Mouse (Mus musculus) liver, embryonic 16.5 days (tissue): Measurements from ENCODE around the gene Fam83d. TPM values are rescaled to one million over a fixed set of nuclear protein-coding genes. Genes with fewer than 3 reads are reported as not detected.

ENCODE experiments used
- ATAC-seq: fragments of 200-750 bp; cut with Nextera tagmentation; 2 replicates; pipeline ENCODE4 v1.8.0; 2017; ENCODE audit warnings: low read depth, mild to moderate bottlenecking, moderate number of reproducible peaks, moderate library complexity
- H3K27ac ChIP-seq: fragments of 300-500 bp; sonication (generic); 2 replicates; pipeline ENCODE4 v1.5.1; 2014; ENCODE audit warnings: mild to moderate bottlenecking, low read length
- H3K27me3 ChIP-seq: fragments of 300-500 bp; sonication (generic); 2 replicates; pipeline ENCODE4 v1.6.1; 2014; ENCODE audit warnings: low read depth, low read length, mixed read lengths; ENCODE audit not compliant: control insufficient read depth, insufficient read depth
- H3K36me3 ChIP-seq: fragments of 300-500 bp; sonication (generic); 2 replicates; pipeline ENCODE4 v1.6.1; 2014; ENCODE audit warnings: mild to moderate bottlenecking; ENCODE audit not compliant: control insufficient read depth, insufficient read depth
- H3K4me1 ChIP-seq: fragments of 300-500 bp; sonication (generic); 2 replicates; pipeline ENCODE4 v1.6.1; 2014; ENCODE audit warnings: low read depth, low read length, mixed read lengths; ENCODE audit not compliant: control insufficient read depth
- H3K4me2 ChIP-seq: fragments of 300-500 bp; sonication (generic); 2 replicates; pipeline ENCODE4 v1.6.1; 2014; ENCODE audit warnings: low read depth, low read length, mixed read lengths
- H3K4me3 ChIP-seq: fragments of 300-500 bp; sonication (generic); 2 replicates; pipeline ENCODE4 v1.5.1; 2014; ENCODE audit warnings: low read depth, mild to moderate bottlenecking, low read length
- H3K9ac ChIP-seq: fragments of 300-500 bp; sonication (generic); 2 replicates; pipeline ENCODE4 v1.6.1; 2014; ENCODE audit warnings: low read depth, low read length
- H3K9me3 ChIP-seq: fragments of 300-500 bp; sonication (generic); replicated peaks from 2 replicates; pipeline ENCODE4 v1.6.1; 2016; ENCODE audit warnings: low read length; ENCODE audit not compliant: control insufficient read depth
- WGBS: fragments of 180-500 bp; shearing (Covaris S2); extraction: QIAGEN DNeasy Blood & Tissue Kit; methylation state at CpG from one replicate; pipeline ENCODE4 v1.1.7; 2014; ENCODE audit not compliant: insufficient replicate concordance; 5-methylcytosine and 5-hydroxymethylcytosine counted together
- microRNA-seq: library from miRNA; unstranded; fragments of <30 nt; microRNA quantifications from one replicate; pipeline ENCODE4, GENCODE M21; 2016
- polyA plus RNA-seq: library from polyadenylated mRNA; unstranded; fragments of >200 nt; fragmentation: Nextera tagmentation; extraction: Ambion mirVana; gene quantifications from 2 replicates; pipeline ENCODE4 v1.2.1, GENCODE M21; 2015

The Fam83d gene
- polyA plus RNA-seq, 1 experiment from 2014 or later, result 15.4 TPM

DNA sequence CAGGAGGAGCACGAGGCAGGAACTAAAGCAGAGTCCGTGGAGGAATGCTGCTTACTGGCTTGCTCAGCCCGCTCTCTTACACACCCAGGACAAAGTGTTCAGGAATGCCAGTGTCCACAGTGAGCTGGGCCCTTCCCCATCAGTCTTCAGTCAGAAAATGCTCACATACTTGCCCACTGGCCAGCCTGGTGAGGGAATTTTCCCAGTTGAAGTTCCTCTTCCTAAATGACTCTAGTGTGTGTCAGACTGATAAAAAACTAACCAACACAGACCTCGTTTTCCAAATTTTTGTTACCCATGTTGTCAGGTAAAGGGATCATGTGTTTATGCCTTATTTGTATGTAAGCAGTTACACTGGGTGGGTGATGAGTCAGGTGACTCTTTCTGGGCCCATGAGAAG lies 48.3 kb downstream of the Fam83d start:
- peaks cover 4% of the 10 kb centered on the region; the same call in 1 of the 2 replicates for H3K36me3 ChIP-seq
- ATAC-seq, result no peak
- H3K4me3 ChIP-seq, result no peak overlapping the region
- no peak overlapping the region for H3K4me2 ChIP-seq
- no peaks in the 10 kb centered on the region for H3K27me3 ChIP-seq
- H3K4me1 ChIP-seq, result no peaks in the 10 kb centered on the region
- H3K27ac ChIP-seq, result no peak overlapping the region
- no peak overlapping the region for H3K9ac ChIP-seq
- 75% methylated on average over 4 of the region's 4 CpGs for WGBS
- no peaks in the 10 kb centered on the region for H3K9me3 ChIP-seq

GRCm38 (mm10) chr2:158817708-158818107 lies 49.8 kb downstream of the Fam83d start:
- 85% methylated on average over 8 of the region's 8 CpGs for whole genome bisulfite sequencing
- peaks cover 4% of the 10 kb centered on the region; the same call in 1 of the 2 replicates for H3K36me3 ChIP-seq
- no peaks in the 10 kb centered on the region for H3K9me3 ChIP-seq
- H3K9ac ChIP-seq, result no peak overlapping the region
- no peak overlapping the region for H3K27ac ChIP-seq
- no peak overlapping the region for H3K4me3 ChIP-seq
- ATAC-seq, result no peak
- H3K4me2 ChIP-seq, result no peak overlapping the region
- H3K27me3 ChIP-seq, result no peaks in the 10 kb centered on the region
- no peaks in the 10 kb centered on the region for H3K4me1 ChIP-seq

DNA sequence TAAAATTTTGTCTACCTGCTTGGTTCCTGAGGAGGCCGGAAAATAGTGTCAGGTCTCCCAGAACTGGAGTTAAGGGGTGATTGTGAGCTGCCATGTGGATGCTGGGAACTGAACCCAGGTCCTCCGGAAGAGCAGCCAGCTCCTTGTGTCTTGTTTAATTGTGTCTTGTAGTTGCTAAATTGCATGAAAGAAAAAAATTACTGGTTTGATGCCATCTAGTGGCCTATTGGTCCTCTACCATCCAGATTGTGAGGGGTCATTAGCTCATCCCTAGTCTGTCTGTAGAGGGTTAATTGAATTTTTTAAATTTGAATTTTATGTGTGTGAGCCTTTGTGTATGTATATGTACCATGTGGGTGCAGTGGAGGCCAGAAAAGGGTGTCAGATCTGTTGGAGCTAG lies 60.2 kb downstream of the Fam83d start:
- Histone ChIP-seq H3K27me3 (no peaks in the 10 kb centered on the region), H3K4me2 (no peak overlapping the region), H3K4me1 (no peaks in the 10 kb centered on the region), H3K9ac (no peak overlapping the region), H3K9me3 (no peaks in the 10 kb centered on the region), H3K27ac (no peak overlapping the region), H3K36me3 (0 out of 2 replicates have a peak, but pooled peaks cover 4% of the 10 kb centered on the region), H3K4me3 (no peak overlapping the region)
- no peak for ATAC-seq
- WGBS, result 70% methylated on average over 2 of the region's 2 CpGs

DNA sequence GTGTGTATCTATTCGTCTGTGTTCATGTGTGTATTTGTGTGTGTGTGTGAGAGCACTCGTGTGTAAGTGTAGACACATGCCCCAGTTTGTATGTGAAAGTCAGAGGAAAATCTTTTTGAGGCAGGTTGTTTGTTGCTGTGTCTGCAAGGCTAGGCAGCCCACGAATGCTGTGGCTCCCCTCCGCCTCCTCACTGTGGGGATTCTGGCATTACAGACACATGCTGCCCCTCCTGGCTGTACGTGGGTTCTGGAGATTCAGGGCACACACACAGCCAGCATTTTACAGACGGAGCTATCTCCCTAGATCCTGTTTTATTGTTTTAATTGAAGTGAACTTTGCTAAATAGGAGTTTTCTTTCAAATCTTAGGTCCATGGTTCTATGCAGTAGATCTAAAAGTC lies 61.9 kb downstream of the Fam83d start:
- H3K4me3 ChIP-seq, result no peak overlapping the region
- H3K9me3 ChIP-seq, result no peaks in the 10 kb centered on the region
- ATAC-seq, result no peak
- no peak overlapping the region for H3K4me2 ChIP-seq
- H3K27ac ChIP-seq, result no peak overlapping the region
- H3K36me3 ChIP-seq, result 0 out of 2 replicates have a peak, but pooled peaks cover 4% of the 10 kb centered on the region
- no peaks in the 10 kb centered on the region for H3K4me1 ChIP-seq
- no peaks in the 10 kb centered on the region for H3K27me3 ChIP-seq
- H3K9ac ChIP-seq, result no peak overlapping the region
- 64% methylated on average over 6 of the region's 6 CpGs for WGBS

GRCm38 (mm10) chr2:158833221-158833620 lies 65.3 kb downstream of the Fam83d start:
- no peak for ATAC-seq
- WGBS, result 81% methylated on average over 5 of the region's 5 CpGs

GRCm38 (mm10) chr2:158833645-158834044 lies 65.8 kb downstream of the Fam83d start:
- no peaks in the 10 kb centered on the region for H3K27me3 ChIP-seq
- no peaks in the 10 kb centered on the region for H3K9me3 ChIP-seq
- no peak overlapping the region for H3K27ac ChIP-seq
- H3K4me1 ChIP-seq, result no peaks in the 10 kb centered on the region
- WGBS, result 81% methylated on average over 2 of the region's 2 CpGs
- H3K9ac ChIP-seq, result no peak overlapping the region
- no peak overlapping the region for H3K4me2 ChIP-seq
- H3K36me3 ChIP-seq, result peaks cover 8% of the 10 kb centered on the region; the same call in 1 of the 2 replicates
- no peak for ATAC-seq
- no peak overlapping the region for H3K4me3 ChIP-seq

More at GRCm38 (mm10) chr2:158833221-158833620, 65.3 kb downstream of the Fam83d start:
- Histone ChIP-seq H3K27ac (no peak overlapping the region), H3K4me2 (no peak overlapping the region), H3K9me3 (no peaks in the 10 kb centered on the region), H3K27me3 (no peaks in the 10 kb centered on the region), H3K36me3 (peaks cover 8% of the 10 kb centered on the region; the same call in 1 of the 2 replicates), H3K4me3 (no peak overlapping the region), H3K4me1 (no peaks in the 10 kb centered on the region), H3K9ac (no peak overlapping the region)

Small RNA genes lying within 50 kb of the gene (microRNA-seq; reads per million reads assigned to microRNA genes)
- gene Gm26141, result not detected

Other genes with a start within 250 kb of the Fam83d start
- not detected in 2 replicates for gene Slc32a1, start 157.3 kb upstream of the Fam83d start, polyA plus RNA-seq
- gene Actr5, start 143.2 kb upstream of the Fam83d start, polyA plus RNA-seq, result 1.8 and 2.3 TPM in 2 replicates
- gene Ppp1r16b, start 102.7 kb upstream of the Fam83d start, polyA plus RNA-seq, result 1.6 TPM in 2 replicates
- 2.9 and 3.3 TPM in 2 replicates for gene Dhx35, start 26.7 kb downstream of the Fam83d start, polyA plus RNA-seq